Mouse (Mus musculus) MN1 (cell line): ENCODE data around the gene Mast4.

Source experiments
- DNase-seq: peaks from one replicate; pipeline ENCODE4 v3.0.0-alpha.2; 2016; ENCODE audit warnings: low spot score

Mast4 gene

GRCm38 (mm10) chr13:103316777-103317367 is 17.4 kb downstream of the Mast4 start:
- no peak for DNase-seq

GRCm38 (mm10) chr13:103315113-103315708 is 19.1 kb downstream of the Mast4 start:
- DNase-seq = no peak

GRCm38 (mm10) chr13:103308296-103308695 is 26.0 kb downstream of the Mast4 start:
- no peak for DNase-seq

GRCm38 (mm10) chr13:103303826-103304225 is 30.5 kb downstream of the Mast4 start:
- no peak for DNase-seq

- no peak for DNase-seq
These were observed 31.8 kb downstream of the Mast4 start for GRCm38 (mm10) chr13:103302508-103302907.

- DNase-seq = no peak
These were observed 32.2 kb downstream of the Mast4 start for GRCm38 (mm10) chr13:103302077-103302476.

GRCm38 (mm10) chr13:103294424-103294823 is 39.9 kb downstream of the Mast4 start:
- no peak for DNase-seq

GRCm38 (mm10) chr13:103293121-103293520 is 41.2 kb downstream of the Mast4 start:
- no peak for DNase-seq

- no peak for DNase-seq
These were observed 43.2 kb downstream of the Mast4 start for GRCm38 (mm10) chr13:103291098-103291497.

GRCm38 (mm10) chr13:103285821-103286220 is 48.5 kb downstream of the Mast4 start:
- DNase-seq = no peak

- DNase-seq = no peak
These were observed 49.3 kb downstream of the Mast4 start for GRCm38 (mm10) chr13:103285036-103285435.

GRCm38 (mm10) chr13:103270856-103271391 is 63.4 kb downstream of the Mast4 start:
- no peak for DNase-seq

- DNase-seq = no peak
These were observed 71.6 kb downstream of the Mast4 start for GRCm38 (mm10) chr13:103262707-103263106.

GRCm38 (mm10) chr13:103262061-103262460 is 72.2 kb downstream of the Mast4 start:
- DNase-seq = no peak

GRCm38 (mm10) chr13:103260414-103260813 is 73.9 kb downstream of the Mast4 start:
- DNase-seq = no peak

- no peak for DNase-seq
These were observed 76.2 kb downstream of the Mast4 start for GRCm38 (mm10) chr13:103258106-103258505.

GRCm38 (mm10) chr13:103254861-103255260 is 79.4 kb downstream of the Mast4 start:
- DNase-seq = no peak

- no peak for DNase-seq
These were observed 81.2 kb downstream of the Mast4 start for GRCm38 (mm10) chr13:103253077-103253476.

- DNase-seq = no peak
These were observed 85.9 kb downstream of the Mast4 start for GRCm38 (mm10) chr13:103248102-103249054.

- DNase-seq = no peak
These were observed 87.2 kb downstream of the Mast4 start for GRCm38 (mm10) chr13:103246973-103247718.

GRCm38 (mm10) chr13:103245431-103245830 is 88.9 kb downstream of the Mast4 start:
- DNase-seq = no peak

GRCm38 (mm10) chr13:103244053-103244452 is 90.2 kb downstream of the Mast4 start:
- no peak for DNase-seq
